Mouse (Mus musculus) skeletal muscle tissue, adult 2 months (tissue): ENCODE data around the gene Dstn.
A peak's percentile ranks its signal among the peaks of the same experiment; 100 is the strongest.

ENCODE experiments used
- DNase-seq: peaks from one replicate; pipeline ENCODE4 v3.0.0-alpha.2; 2012; ENCODE audit warnings: low read depth, low spot score

The Dstn gene

DNA sequence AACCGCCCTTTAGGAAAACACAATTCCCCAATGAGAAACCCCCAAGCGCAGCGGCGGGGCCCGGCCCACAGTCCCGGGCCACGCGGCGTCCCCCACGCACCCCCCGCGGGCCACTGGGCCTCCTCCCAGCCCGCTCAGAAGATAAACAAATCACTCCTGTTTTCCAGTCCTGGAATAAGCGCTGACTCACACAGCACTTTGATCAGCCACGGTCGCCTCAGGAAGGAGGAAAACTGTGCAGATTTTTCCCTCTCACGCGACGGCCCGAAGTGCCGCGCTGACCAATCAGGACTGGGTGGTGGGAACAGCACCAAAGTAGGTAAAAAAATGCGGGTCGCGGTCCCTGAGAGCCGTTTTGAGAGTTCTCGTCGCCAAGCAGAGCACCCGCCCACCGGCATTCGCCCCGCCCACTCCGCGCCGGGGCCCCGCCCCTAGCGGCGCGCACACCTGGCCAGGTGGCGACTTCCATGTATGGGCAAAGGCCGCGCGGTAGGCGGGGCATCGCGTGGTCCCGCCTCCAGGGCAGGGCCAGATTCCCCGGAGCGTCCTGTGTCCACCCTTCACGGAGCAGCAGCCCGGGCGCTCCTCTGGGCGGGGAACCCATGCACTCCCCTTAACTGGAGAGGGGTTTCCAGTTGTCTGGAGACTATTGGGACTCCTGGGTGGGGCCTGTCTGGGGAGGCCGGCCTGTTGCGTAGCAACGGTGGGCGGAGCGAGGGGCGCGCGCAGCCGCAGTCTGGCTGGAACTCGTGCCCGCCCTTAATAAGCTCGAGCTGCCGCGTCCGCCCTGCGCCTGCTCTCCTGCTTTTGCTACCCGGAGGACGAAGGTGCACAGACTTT is at the start of gene Dstn:
Gene Dstn (plus strand): TSS at position 561 of the 840 bp plus-strand sequence.
- peak; percentile 95 for DNase-seq

- peak; percentile 83 for DNase-seq
Measured at GRCm38 (mm10) chr2:143867326-143867725, 47.8 kb upstream of the Dstn start.

DNA sequence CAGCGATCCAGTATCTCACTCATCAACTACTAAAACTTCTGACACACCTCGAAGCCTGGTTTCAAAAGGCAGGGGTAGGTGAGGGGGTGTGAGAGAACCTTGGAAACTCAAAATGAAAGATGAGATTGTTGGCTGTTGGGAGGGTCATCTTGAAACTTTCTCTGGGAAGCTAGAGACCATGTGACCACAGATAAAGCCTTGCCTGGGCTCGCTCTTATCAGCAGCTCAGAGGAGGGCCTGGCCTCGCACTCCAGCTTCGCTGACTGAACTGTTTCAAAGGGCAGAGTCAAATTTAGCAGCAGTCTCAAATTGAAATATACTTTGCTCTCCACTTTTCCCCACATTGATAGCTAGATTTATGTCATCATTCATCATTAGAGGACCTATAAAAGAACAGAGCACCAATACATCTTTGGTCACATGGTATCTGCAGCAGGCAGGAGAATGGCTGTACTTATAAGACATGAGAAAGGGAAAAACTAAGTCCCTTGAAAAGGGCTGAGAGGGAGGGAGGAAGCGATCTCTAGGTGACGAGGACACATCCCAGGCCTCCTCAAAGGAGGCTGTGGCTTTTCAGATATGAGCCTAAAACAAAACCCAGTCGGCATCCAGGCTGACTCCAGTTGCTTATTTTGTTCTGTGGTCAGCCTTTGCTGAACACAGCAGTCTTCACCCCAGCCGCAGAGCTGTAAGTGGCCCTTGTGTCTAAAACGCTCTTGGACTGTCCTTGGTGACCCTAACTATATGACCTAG is 44.0 kb upstream of the Dstn start:
- DNase-seq, result no peak

DNA sequence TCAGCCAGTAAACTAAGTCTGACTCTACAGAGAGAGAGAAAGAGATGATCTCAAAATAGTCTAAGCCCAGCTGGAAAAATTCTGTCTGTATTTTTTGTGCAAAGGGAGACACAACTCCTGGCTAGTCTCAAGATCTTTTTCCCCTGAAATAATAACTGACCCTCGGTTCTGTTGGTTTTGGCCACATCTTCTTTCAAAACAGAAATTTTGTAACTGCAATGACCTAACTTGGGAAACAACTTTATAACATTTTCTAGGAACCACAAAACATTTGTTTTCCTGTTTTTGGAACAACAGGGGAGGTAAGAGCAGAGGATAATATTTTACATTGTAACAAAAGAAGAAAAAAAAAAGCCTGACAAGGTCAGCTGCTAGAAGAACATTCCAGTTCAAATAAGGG is 39.1 kb upstream of the Dstn start:
- DNase-seq, result no peak

GRCm38 (mm10) chr2:143876929-143877632 is 38.0 kb upstream of the Dstn start:
- DNase-seq, result no peak

DNA sequence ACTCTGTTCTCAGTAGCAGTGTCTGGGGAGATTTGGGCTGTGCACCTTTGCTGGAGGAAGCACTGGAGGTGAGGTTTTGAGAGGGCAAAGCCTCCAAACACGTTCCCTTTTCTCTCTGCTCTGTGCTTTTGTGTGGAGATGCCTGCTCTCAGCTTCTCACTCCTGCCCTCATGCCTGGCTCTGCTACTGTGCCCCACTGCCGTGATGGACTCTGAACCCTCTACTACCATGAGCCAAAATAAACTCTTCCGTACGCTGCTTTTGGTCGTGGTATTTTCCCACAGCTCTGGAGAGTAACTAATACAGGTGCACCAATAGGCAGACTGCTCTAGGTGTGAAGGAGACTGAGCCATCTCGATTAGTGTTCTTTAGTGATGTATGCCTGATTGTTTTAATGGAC is 35.8 kb upstream of the Dstn start:
- DNase-seq, result no peak

DNA sequence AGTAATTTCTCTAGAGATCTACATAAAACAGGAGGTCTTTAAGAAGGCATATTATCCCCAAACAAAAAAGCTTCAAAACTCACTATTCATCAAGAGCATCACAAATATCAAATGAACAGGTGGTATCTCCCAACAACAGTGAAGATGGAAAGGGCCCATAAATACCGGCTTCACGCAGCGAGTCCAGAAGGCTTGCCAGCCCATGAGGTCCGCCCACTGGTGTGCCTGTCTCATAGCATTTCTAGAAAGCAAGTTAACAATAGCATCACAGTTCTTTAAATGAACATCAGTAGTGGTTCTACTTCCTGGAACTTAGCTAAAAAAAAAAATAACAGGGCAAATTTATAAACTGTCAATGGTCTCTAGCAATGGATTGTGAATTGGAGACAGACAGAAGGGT is 33.1 kb upstream of the Dstn start:
- DNase-seq, result no peak

- DNase-seq, result no peak
Measured at GRCm38 (mm10) chr2:143882606-143883288, 32.4 kb upstream of the Dstn start.

GRCm38 (mm10) chr2:143889131-143889859 is 25.8 kb upstream of the Dstn start:
- DNase-seq, result no peak

DNA sequence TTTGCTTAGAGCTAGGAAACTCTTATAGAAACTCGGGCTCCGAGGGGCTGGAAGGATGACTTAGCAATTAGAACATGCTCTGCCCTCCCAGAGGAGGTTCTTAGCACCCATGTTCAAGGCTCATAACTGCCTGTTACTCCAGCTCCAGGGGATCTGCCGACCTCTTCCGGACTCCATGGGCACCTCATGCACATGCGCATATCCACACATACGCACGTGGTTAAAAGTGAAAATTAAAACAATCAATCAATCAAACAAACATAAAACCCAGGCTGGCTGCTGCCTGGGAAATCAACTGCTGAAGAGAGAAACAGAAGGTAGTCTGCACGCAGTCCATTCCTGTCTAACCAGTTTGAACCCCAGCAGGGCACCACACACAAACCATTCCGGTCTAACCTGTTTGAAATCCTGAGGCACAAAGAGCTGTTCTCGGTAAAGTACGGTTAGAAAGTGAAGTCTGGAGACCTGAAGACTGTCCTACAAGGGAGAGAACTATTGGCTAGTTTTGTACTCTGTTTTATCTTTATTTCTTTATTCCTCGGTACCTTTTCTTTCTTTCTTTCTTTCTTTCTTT is 25.2 kb upstream of the Dstn start:
- no peak for DNase-seq

DNA sequence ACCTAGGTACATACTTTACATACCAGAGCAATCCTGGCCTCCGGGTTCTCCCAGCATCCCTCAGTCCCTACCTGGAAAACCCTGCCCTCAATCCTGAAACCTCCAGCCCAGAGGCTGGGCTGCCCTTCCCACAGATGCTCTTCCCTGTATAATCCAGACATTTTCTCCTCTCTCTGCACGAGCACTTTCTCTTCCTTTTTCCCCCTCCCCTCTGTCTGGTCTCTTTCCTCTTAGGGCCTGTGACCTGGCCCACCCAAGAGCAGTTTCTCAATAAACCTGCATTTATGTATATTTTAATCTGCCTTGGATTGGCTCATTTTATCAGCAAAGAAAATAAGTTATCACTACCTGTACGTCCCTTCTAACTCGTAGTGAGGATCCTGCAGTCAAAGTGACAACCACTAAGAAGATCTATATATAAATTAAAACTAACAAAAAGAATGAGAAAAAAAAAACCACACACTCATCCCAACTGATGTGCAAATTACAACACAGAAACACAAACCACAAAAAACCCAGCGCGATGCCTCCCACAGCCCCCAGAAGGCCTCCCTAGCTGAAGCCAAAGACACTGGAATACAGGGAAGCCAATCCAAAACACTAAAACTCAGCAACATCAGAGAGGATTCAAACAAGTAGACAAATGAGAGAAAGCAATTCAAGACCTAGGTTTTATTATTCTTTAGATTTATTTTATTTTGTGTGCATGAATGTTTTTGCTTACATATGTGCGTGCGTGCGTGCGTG is 23.6 kb upstream of the Dstn start:
- DNase-seq, result no peak

DNA sequence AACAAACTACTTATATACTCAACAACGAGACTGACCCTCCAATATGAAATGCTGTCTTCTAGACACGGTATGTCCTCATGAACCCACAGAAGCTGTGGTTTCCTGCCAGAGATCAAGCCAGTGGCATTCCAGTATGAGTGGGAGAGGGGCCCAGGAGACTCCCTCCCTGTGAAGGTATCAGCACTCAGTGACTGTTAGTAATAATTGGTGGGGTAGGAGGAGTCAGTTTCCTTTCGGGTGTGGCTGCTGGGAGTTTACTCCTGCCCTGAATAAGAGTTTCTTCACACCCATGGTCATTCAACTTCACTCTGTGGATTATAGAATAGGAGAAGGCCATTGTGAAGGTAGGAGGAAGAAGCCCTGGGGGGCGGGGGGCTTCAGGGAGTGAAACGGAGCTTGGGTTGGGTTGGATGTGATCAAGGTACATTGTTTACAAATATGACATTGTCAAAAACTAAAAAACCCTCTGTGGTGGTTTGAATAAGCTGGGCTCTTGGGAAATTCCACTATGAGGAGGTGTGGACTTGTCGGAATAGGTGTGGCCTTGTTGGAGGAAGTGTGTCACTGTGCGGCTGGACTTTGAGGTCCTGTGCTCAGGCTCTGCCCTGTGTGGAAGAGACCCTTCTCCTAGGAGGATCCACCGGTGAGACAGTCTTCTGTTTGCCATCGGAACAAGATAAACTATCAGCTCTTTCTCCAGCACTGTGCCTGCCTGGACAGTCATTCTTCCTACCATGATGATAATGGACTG is 15.5 kb upstream of the Dstn start:
- no peak for DNase-seq

- no peak for DNase-seq
Measured at GRCm38 (mm10) chr2:143900821-143901351, 14.2 kb upstream of the Dstn start.

GRCm38 (mm10) chr2:143903376-143904045 is 11.6 kb upstream of the Dstn start:
- peak; percentile 22 for DNase-seq

DNA sequence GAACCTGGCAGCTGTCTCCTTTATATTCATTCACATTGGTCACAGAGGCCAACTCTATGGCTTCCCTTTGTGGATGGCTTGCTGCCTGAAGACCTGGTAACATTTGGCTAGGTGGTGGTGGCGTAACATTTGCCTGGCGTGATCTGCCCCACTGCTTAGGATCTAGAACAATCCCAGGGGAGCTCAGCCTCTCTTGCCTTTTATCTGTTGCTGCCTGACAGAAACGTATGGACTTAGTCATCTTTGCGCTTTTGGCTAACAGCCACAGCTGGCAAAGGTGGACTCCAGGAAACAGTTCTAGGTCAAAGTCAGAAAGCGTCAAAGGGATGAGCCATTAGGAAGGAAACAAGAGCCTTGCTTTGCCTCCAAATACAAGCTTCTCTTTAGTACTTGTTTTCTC is 10.2 kb upstream of the Dstn start:
- no peak for DNase-seq

- DNase-seq, result no peak
Measured at GRCm38 (mm10) chr2:143909230-143909629, 5.9 kb upstream of the Dstn start.

DNA sequence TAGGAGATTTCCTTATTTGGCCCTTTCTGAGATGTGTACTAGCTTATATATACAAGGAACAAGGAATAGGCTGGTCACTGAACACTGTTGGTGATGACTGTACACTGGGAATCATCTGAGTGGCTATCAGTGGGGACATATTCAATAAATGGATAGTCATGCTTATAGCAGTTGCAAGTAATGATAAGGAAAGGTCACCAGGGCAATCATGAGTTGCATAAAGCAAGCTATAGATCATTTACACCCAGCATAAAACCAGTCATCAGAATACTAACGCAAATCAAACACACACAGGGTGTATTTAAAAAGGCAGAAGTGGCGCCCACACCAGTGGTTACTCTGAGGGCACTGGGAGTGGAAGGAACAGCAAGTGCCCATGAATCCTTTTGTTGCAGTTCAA is 2.9 kb upstream of the Dstn start:
- DNase-seq, result no peak

DNA sequence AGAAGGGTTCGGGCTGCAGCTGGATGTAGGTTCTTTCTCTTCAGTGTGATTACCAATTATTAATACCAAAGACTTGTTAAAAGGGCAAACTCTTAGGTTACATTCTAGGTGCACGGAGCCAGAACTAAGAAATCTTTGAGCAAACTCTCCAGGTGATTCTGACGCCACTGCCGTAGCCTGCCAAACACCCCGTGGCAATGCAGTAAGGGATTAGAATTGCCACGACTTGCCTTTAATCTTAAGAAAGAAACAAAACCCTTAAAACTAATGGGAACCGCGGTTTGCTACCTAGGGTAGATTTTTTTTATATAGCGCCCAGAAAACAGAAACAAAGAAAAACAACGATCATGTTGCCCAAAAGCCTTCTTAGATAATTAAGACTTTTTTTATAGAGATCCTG is 899 bp upstream of the Dstn start:
- DNase-seq, result peak; percentile 22
